Mouse (Mus musculus): ENCODE measurements around the gene Zfp706. TPM values are rescaled to one million over a fixed set of nuclear protein-coding genes. Genes with fewer than 3 reads are reported as not detected.

Gene Zfp706
- polyA plus RNA-seq, 1 experiment from 2014 or later: 417 TPM

- H3K27ac ChIP-seq (ENCODE audit: low read depth): no peak overlapping the region
- H3K9ac ChIP-seq: no peak overlapping the region
- 47% methylated on average over 17 of the region's 17 CpGs for WGBS
- peak; percentile 51 for DNase-seq
- no peaks in the 10 kb centered on the region for H3K4me1 ChIP-seq (ENCODE audit: insufficient read depth)
- H3K4me3 ChIP-seq (ENCODE audit: low read depth, low read length): no peak overlapping the region
- ATAC-seq (ENCODE audit: insufficient read depth): no peak
- H3K4me2 ChIP-seq: peak overlapping the region; percentile 35; the same call in 1 of the 2 replicates
- no peaks in the 10 kb centered on the region for H3K27me3 ChIP-seq (ENCODE audit: insufficient read depth, low read length)
- no peak for TF ChIP-seq CTCF (IDR thresholded peaks at IDR 0.05; ENCODE audit: low read depth)
- no peaks in the 10 kb centered on the region for H3K36me3 ChIP-seq (ENCODE audit: insufficient read depth)
- no peaks in the 10 kb centered on the region for H3K9me3 ChIP-seq (ENCODE audit: low read depth, low read length)
Measured at GRCm38 (mm10) chr15:36960010-36960875, 47.3 kb downstream of the Zfp706 start.

- no peak overlapping the region for H3K9ac ChIP-seq
- no peak for TF ChIP-seq CTCF (IDR thresholded peaks at IDR 0.05; ENCODE audit: low read depth)
- DNase-seq (no peak), ATAC-seq (ENCODE audit: insufficient read depth) (no peak)
- no peaks in the 10 kb centered on the region for H3K36me3 ChIP-seq (ENCODE audit: insufficient read depth)
- peaks cover 3% of the 10 kb centered on the region; the same call in 1 of the 2 replicates for H3K27me3 ChIP-seq (ENCODE audit: insufficient read depth, low read length)
- no peaks in the 10 kb centered on the region for H3K4me1 ChIP-seq (ENCODE audit: insufficient read depth)
- H3K4me2 ChIP-seq: no peak overlapping the region
- no peak overlapping the region for H3K27ac ChIP-seq (ENCODE audit: low read depth)
- no peaks in the 10 kb centered on the region for H3K9me3 ChIP-seq (ENCODE audit: low read depth, low read length)
- no peak overlapping the region for H3K4me3 ChIP-seq (ENCODE audit: low read depth, low read length)
- WGBS: 81% methylated on average over 3 of the region's 3 CpGs
Measured at GRCm38 (mm10) chr15:36956221-36956620, 51.4 kb downstream of the Zfp706 start.

GRCm38 (mm10) chr15:36950258-36950657, 57.3 kb downstream of the Zfp706 start:
- WGBS: 81% methylated on average over 2 of the region's 2 CpGs
- Histone ChIP-seq H3K4me2 (no peak overlapping the region), H3K27me3 (ENCODE audit: insufficient read depth, low read length) (peaks cover 3% of the 10 kb centered on the region; the same call in 1 of the 2 replicates), H3K4me1 (ENCODE audit: insufficient read depth) (no peaks in the 10 kb centered on the region), H3K4me3 (ENCODE audit: low read depth, low read length) (no peak overlapping the region), H3K36me3 (ENCODE audit: insufficient read depth) (no peaks in the 10 kb centered on the region), H3K9ac (no peak overlapping the region), H3K9me3 (ENCODE audit: low read depth, low read length) (no peaks in the 10 kb centered on the region), H3K27ac (ENCODE audit: low read depth) (no peak overlapping the region)
- TF ChIP-seq CTCF (IDR thresholded peaks at IDR 0.05; ENCODE audit: low read depth): no peak
- no peak for DNase-seq
- ATAC-seq (ENCODE audit: insufficient read depth): no peak

DNA sequence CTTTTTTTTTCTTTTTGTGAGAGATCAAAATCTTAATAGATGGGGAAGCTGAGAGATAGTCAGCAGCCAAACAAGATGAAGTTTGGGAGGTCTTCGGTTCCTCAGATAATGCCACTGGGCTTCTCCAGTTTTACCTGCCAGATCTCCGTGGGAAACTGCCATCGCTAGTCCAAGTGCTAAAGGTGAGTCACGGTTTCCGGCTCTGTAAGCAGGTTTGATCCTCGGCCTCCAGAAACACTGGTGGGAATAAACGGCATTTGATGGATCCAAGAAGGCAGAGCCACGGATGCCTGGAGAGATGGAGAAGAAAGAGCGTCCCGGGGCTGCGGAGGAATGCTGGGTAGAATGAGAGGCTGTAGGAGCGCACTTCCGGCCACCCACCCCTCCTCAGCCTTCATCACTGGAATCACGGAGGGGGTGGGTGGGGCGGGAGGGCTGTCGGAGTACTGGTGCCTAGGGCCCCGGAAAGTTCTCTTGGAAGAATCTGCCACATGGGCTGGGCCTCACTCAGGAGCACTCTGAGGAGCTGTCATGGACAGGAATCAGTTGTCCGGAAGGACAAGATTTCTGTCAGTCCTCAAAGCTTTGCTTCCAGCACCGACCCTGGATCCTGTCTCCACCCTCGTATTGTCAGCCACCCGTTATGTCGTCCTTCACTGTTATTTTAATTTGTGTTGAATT, 58.6 kb downstream of the Zfp706 start:
- Histone ChIP-seq H3K4me1 (ENCODE audit: insufficient read depth) (no peaks in the 10 kb centered on the region), H3K4me2 (no peak overlapping the region), H3K27ac (ENCODE audit: low read depth) (no peak overlapping the region), H3K9ac (no peak overlapping the region), H3K4me3 (ENCODE audit: low read depth, low read length) (no peak overlapping the region), H3K27me3 (ENCODE audit: insufficient read depth, low read length) (no peaks in the 10 kb centered on the region), H3K9me3 (ENCODE audit: low read depth, low read length) (no peaks in the 10 kb centered on the region), H3K36me3 (ENCODE audit: insufficient read depth) (no peaks in the 10 kb centered on the region)
- peak; percentile 34 for DNase-seq
- 71% methylated on average over 22 of the region's 22 CpGs for WGBS
- TF ChIP-seq CTCF (IDR thresholded peaks at IDR 0.05; ENCODE audit: low read depth): no peak
- no peak for ATAC-seq (ENCODE audit: insufficient read depth)

Measured in lung, embryonic 14.5 days (tissue).